Mouse (Mus musculus): ENCODE results near the gene Izumo1. TPM values are rescaled to one million over a fixed set of nuclear protein-coding genes. Genes with fewer than 3 reads are reported as not detected.

Gene Izumo1
- polyA plus RNA-seq, 1 experiment from 2014 or later, result 0.08 TPM

DNA sequence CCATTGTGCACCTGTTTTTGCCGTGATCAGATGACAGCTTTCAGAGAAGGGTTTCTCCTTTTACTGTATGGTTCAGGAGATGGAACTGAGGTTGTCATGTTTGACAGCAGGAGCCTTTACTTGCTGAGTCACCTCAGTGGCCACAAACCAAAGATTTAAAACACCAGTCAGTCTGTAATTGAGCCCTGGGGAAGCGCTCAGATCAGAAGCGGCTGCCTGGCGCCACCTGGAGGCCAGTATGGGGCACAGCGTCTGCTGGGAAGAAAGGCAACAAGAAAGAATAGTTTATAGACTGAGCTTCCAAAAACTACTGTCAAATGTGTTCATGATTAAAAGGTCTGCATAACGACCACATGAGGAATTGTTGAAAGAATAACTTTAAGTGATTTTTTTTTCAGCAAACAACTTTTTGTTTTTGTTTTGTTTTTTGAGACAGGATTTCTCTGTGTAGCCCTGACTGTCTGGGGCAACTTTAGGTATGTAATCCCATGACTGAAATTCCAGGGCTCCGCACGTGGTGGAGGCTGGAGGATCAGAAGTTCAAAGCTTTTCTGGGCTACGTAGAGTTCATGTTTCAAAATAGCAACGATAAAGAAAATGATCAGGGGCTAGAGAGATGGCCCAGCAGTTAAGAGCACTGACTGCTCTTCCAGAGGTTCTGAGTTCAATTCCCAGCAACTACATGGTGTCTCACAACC lies 28.3 kb upstream of the Izumo1 start:
- Histone ChIP-seq H3K9ac (ENCODE audit: low read length) (no peak overlapping the region), H3K9me3 (ENCODE audit: control insufficient read depth, low read length) (no peaks in the 10 kb centered on the region), H3K36me3 (ENCODE audit: control insufficient read depth, insufficient read depth, low read length) (no peaks in the 10 kb centered on the region), H3K4me1 (replicated peaks; ENCODE audit: control insufficient read depth, insufficient read depth) (no peaks in the 10 kb centered on the region), H3K27me3 (ENCODE audit: control insufficient read depth, insufficient read depth, low read length) (no peaks in the 10 kb centered on the region), H3K4me2 (replicated peaks; ENCODE audit: low read depth) (no peak overlapping the region), H3K4me3 (ENCODE audit: low read depth, low read length) (no peak overlapping the region), H3K27ac (replicated peaks) (no peak overlapping the region)
- ATAC-seq (ENCODE audit: low FRiP score, low TSS enrichment) (no peak), DNase-seq (ENCODE audit: low spot score) (peak; percentile 76)
- WGBS, result 17% methylated on average over 10 of the region's 10 CpGs
- TF ChIP-seq CTCF (IDR thresholded peaks at IDR 0.05; ENCODE audit: low read depth), result peak; percentile 96
- no peak for TF ChIP-seq EP300 (optimal IDR thresholded peaks at IDR 0.05)

DNA sequence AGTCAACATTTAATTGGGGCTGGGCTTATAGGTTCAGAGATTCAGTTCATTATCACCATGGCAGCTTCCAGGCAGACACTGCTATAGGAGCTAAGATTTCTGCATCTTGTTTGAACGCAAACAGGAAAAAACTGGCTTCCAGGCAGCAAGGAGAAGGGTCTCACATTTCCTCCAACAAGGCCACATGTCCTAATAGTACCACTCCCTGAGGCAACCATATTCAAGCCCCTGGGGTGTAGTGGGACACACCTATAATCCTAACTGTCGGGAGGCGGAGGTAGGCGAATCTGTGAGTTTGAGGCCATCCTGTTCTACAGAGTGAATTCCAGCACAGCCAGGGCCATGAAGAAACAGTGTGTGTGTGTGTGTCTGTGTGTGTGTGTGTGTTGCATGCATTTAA lies 26.4 kb upstream of the Izumo1 start:
- Histone ChIP-seq H3K9ac (ENCODE audit: low read length) (no peak overlapping the region), H3K4me3 (ENCODE audit: low read depth, low read length) (no peak overlapping the region), H3K4me2 (replicated peaks; ENCODE audit: low read depth) (no peak overlapping the region), H3K4me1 (replicated peaks; ENCODE audit: control insufficient read depth, insufficient read depth) (no peaks in the 10 kb centered on the region), H3K27ac (replicated peaks) (no peak overlapping the region), H3K27me3 (ENCODE audit: control insufficient read depth, insufficient read depth, low read length) (no peaks in the 10 kb centered on the region), H3K36me3 (ENCODE audit: control insufficient read depth, insufficient read depth, low read length) (no peaks in the 10 kb centered on the region), H3K9me3 (ENCODE audit: control insufficient read depth, low read length) (no peaks in the 10 kb centered on the region)
- no peak for DNase-seq (ENCODE audit: low spot score)
- ATAC-seq (ENCODE audit: low FRiP score, low TSS enrichment), result no peak
- WGBS, result 78% methylated on average over 4 of the region's 4 CpGs
- no peak for TF ChIP-seq EP300 (optimal IDR thresholded peaks at IDR 0.05)
- TF ChIP-seq CTCF (IDR thresholded peaks at IDR 0.05; ENCODE audit: low read depth), result no peak

DNA sequence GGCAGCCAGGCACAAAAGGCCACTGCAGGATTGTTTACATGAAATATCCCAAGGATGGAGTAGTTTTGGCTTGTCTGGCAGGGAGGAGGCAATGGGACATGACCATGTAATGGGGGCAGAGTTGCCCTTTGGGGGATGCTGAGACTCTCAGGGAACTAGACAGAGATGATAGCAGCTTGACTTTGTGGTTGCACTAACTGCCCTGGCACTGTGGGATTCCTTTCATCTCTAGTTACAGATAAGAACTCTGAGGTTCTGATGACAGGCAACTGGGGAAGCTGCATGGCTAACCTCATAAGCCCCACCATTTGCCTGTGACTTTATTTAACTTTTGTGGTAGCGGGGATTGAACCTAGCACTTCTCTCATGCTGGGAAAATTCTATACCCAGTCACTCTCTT lies 25.5 kb upstream of the Izumo1 start:
- Histone ChIP-seq H3K4me1 (replicated peaks; ENCODE audit: control insufficient read depth, insufficient read depth) (no peaks in the 10 kb centered on the region), H3K27me3 (ENCODE audit: control insufficient read depth, insufficient read depth, low read length) (no peaks in the 10 kb centered on the region), H3K27ac (replicated peaks) (no peak overlapping the region), H3K4me2 (replicated peaks; ENCODE audit: low read depth) (no peak overlapping the region), H3K9ac (ENCODE audit: low read length) (no peak overlapping the region), H3K9me3 (ENCODE audit: control insufficient read depth, low read length) (no peaks in the 10 kb centered on the region), H3K36me3 (ENCODE audit: control insufficient read depth, insufficient read depth, low read length) (no peaks in the 10 kb centered on the region), H3K4me3 (ENCODE audit: low read depth, low read length) (no peak overlapping the region)
- TF ChIP-seq CTCF (IDR thresholded peaks at IDR 0.05; ENCODE audit: low read depth) (no peak), EP300 (optimal IDR thresholded peaks at IDR 0.05) (no peak)
- WGBS, result 86% methylated on average over 1 of the region's 1 CpGs
- DNase-seq (ENCODE audit: low spot score) (no peak), ATAC-seq (ENCODE audit: low FRiP score, low TSS enrichment) (no peak)

DNA sequence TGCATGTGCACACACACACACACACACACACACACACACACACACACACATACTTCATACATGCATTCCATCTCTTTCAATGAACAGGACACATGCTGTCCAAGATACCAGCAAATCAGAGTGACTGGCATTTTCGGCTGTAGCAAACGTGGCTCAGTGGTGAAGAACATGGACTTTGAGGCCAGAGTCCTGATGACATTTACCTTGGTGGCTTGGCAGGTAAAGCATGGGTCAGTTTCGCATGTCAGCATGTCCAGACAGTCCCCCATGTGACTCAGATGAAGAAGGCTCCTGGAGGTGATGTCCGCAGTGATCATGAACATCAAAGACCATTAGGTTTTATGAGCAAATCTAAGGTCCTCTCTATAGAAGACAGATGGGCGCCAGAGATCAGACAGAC lies 24.6 kb upstream of the Izumo1 start:
- H3K4me2 ChIP-seq (replicated peaks; ENCODE audit: low read depth), result no peak overlapping the region
- no peaks in the 10 kb centered on the region for H3K9me3 ChIP-seq (ENCODE audit: control insufficient read depth, low read length)
- WGBS, result 85% methylated on average over 5 of the region's 5 CpGs
- no peak for TF ChIP-seq EP300 (optimal IDR thresholded peaks at IDR 0.05)
- TF ChIP-seq CTCF (IDR thresholded peaks at IDR 0.05; ENCODE audit: low read depth), result no peak
- no peak overlapping the region for H3K9ac ChIP-seq (ENCODE audit: low read length)
- DNase-seq (ENCODE audit: low spot score) (no peak), ATAC-seq (ENCODE audit: low FRiP score, low TSS enrichment) (no peak)
- H3K4me3 ChIP-seq (ENCODE audit: low read depth, low read length), result no peak overlapping the region
- no peak overlapping the region for H3K27ac ChIP-seq (replicated peaks)
- no peaks in the 10 kb centered on the region for H3K36me3 ChIP-seq (ENCODE audit: control insufficient read depth, insufficient read depth, low read length)
- no peaks in the 10 kb centered on the region for H3K4me1 ChIP-seq (replicated peaks; ENCODE audit: control insufficient read depth, insufficient read depth)
- no peaks in the 10 kb centered on the region for H3K27me3 ChIP-seq (ENCODE audit: control insufficient read depth, insufficient read depth, low read length)

DNA sequence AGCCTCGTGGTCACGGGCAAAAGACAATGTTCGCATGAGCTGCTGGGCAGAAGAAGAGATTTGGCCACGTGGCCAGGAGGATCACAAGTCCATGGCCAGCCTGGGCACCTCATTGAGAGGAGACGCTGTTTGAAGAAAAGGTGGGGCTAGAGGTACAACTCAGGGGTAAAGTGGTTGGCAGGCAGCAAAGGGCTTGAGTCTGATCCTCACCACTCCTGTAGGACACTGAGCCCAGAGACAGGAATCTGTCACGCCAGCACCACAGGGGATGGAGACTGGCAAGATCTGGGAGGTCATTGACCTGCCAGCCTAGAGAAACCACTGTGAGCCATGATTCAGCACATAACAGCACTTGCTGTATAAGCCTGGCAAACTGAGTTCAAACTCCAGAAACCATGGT lies 24.1 kb upstream of the Izumo1 start:
- Histone ChIP-seq H3K4me2 (replicated peaks; ENCODE audit: low read depth) (no peak overlapping the region), H3K4me1 (replicated peaks; ENCODE audit: control insufficient read depth, insufficient read depth) (no peaks in the 10 kb centered on the region), H3K9ac (ENCODE audit: low read length) (no peak overlapping the region), H3K27me3 (ENCODE audit: control insufficient read depth, insufficient read depth, low read length) (no peaks in the 10 kb centered on the region), H3K9me3 (ENCODE audit: control insufficient read depth, low read length) (no peaks in the 10 kb centered on the region), H3K4me3 (ENCODE audit: low read depth, low read length) (no peak overlapping the region), H3K27ac (replicated peaks) (no peak overlapping the region), H3K36me3 (ENCODE audit: control insufficient read depth, insufficient read depth, low read length) (no peaks in the 10 kb centered on the region)
- DNase-seq (ENCODE audit: low spot score) (no peak), ATAC-seq (ENCODE audit: low FRiP score, low TSS enrichment) (no peak)
- WGBS, result 86% methylated on average over 6 of the region's 6 CpGs
- no peak for TF ChIP-seq CTCF (IDR thresholded peaks at IDR 0.05; ENCODE audit: low read depth)
- no peak for TF ChIP-seq EP300 (optimal IDR thresholded peaks at IDR 0.05)

DNA sequence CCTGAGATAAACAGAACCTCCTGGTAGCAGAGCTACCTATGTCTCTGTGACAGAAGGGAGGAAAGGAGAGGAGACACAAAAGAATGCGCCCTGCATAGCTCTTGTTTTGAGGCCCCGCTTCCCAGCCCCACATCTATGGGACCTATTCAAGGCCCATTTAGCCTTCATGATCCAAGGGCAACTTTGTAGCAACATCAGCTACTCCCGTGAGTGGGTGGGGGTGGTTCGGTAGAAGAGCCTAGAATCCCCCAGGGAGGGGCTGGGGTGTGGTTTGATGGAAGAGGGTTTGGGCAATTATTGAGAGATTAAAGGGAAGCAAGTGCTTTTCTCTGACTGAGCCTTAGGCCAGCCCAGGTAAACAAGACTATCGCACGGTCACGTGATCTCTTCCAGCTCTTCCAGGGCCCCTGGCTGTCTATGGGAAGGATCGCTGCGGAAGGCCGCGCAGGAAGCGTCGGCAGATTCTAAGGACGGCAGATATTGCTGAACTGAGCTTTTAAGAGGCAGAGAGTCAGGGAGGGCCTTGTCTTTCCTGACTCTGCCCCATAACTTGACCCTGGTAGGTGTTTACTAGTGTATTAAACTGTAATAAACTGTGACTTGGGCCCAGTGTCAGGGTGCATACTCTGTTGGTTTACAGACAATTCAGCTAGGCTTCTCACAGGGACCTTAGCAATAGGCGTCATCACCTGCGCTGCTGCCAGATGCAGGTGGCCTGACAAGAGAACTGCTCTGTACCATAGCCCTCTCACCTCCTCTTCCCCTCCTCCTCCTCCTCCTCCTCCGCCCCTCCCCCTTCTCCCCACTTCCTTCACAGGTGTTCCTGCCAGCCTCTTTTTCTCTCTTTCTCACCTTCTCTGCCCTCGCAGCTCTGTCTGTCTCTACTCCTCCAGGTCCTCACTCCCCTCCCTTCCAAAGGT lies 22.4 kb upstream of the Izumo1 start:
- Histone ChIP-seq H3K27me3 (ENCODE audit: control insufficient read depth, insufficient read depth, low read length) (no peaks in the 10 kb centered on the region), H3K4me1 (replicated peaks; ENCODE audit: control insufficient read depth, insufficient read depth) (no peaks in the 10 kb centered on the region), H3K9ac (ENCODE audit: low read length) (no peak overlapping the region), H3K27ac (replicated peaks) (no peak overlapping the region), H3K4me3 (ENCODE audit: low read depth, low read length) (no peak overlapping the region), H3K9me3 (ENCODE audit: control insufficient read depth, low read length) (no peaks in the 10 kb centered on the region), H3K36me3 (ENCODE audit: control insufficient read depth, insufficient read depth, low read length) (no peaks in the 10 kb centered on the region), H3K4me2 (replicated peaks; ENCODE audit: low read depth) (0 out of 2 replicates have a peak overlapping the region, but pooled peaks have one; percentile 23)
- DNase-seq (ENCODE audit: low spot score) (peak; percentile 53), ATAC-seq (ENCODE audit: low FRiP score, low TSS enrichment) (peak; percentile 65)
- TF ChIP-seq CTCF (IDR thresholded peaks at IDR 0.05; ENCODE audit: low read depth) (no peak), EP300 (optimal IDR thresholded peaks at IDR 0.05) (no peak)
- 37% methylated on average over 18 of the region's 18 CpGs for WGBS

All from stomach, postnatal 0 days (tissue).